Comparison of ENCODE assay signal across 20 mouse cellular contexts in the genomic region with DNA sequence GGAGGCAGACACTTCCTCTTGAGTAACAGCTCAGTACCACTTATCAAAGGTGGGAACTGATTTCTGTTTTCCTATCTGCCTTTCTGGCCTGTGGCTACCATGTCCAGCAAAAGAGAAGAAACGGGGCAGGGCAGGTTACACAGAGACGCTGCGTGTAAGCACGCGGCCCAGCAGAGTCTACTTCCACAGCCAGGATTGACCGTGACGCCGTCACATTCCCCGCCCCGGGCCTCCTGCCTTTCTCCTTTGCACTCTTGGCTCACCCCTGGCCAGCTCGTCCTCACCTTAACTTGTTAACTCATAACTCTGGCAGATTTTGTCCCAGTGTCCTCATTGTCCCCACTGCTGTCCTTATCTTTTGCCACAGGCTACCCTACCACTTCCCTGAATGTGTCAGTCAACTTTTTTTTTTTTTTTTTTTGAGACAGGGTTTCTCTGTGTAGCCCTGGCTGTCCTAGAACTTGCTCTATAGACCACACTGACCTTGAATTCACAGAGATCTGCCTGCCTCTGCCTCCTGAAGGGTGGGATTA.
A peak's percentile ranks its signal among the peaks of the same experiment; 100 is the strongest.
DNase-seq lines count a peak whose midpoint lies in the region; ATAC-seq lines count a peak whose summit lies in the region.
"Had no signal": no experiment of that assay in that cellular context is flagged by ENCODE, and none has a peak within 500 bp of the region (broad histone marks: within the 10 kb centered on the region; RNA-seq: fewer than 3 reads in every experiment).

No protein-coding gene starts in this region.

- WGBS in hindbrain, embryonic 13.5 days, result 95% methylated on average over 11 of the region's 11 CpGs
- WGBS in hindbrain, embryonic 11.5 days, result 95% methylated on average over 11 of the region's 11 CpGs
- WGBS in midbrain, embryonic 13.5 days, result 94% methylated on average over 11 of the region's 11 CpGs
- 98% methylated on average over 11 of the region's 11 CpGs for WGBS in midbrain, embryonic 11.5 days
- 97% methylated on average over 11 of the region's 11 CpGs for WGBS in midbrain, embryonic 15.5 days
- WGBS in limb, embryonic 10.5 days, result 98% methylated on average over 11 of the region's 11 CpGs

- peak overlapping the region; percentile 98 for H3K27ac ChIP-seq in hindbrain, embryonic 13.5 days
- H3K27ac ChIP-seq in hindbrain, embryonic 11.5 days (ENCODE audit: low read depth, low read length), result no peak overlapping the region
- peak overlapping the region; percentile 99 for H3K27ac ChIP-seq in midbrain, embryonic 13.5 days
- H3K27ac ChIP-seq in midbrain, embryonic 11.5 days (ENCODE audit: low read depth, low read length), result no peak overlapping the region
- peak overlapping the region; percentile 97 for H3K27ac ChIP-seq in midbrain, embryonic 15.5 days
- no peak overlapping the region for H3K27ac ChIP-seq in limb, embryonic 10.5 days
- H3K27ac ChIP-seq: layer of hippocampus, adult 2 months had no signal

- peaks cover 43% of the 10 kb centered on the region for H3K4me1 ChIP-seq in hindbrain, embryonic 13.5 days (replicated peaks)
- peaks cover 5% of the 10 kb centered on the region; the same call in 1 of the 2 replicates for H3K4me1 ChIP-seq in hindbrain, embryonic 11.5 days (replicated peaks; ENCODE audit: control insufficient read depth, insufficient read depth, low read length)
- H3K4me1 ChIP-seq in midbrain, embryonic 13.5 days (replicated peaks), result peaks cover 44% of the 10 kb centered on the region
- H3K4me1 ChIP-seq in midbrain, embryonic 11.5 days (ENCODE audit: control insufficient read depth, insufficient read depth, low read length), result peaks cover 26% of the 10 kb centered on the region
- peaks cover 41% of the 10 kb centered on the region for H3K4me1 ChIP-seq in midbrain, embryonic 15.5 days
- H3K4me1 ChIP-seq in limb, embryonic 10.5 days, result peaks cover 21% of the 10 kb centered on the region

- no peak overlapping the region for H3K4me2 ChIP-seq in hindbrain, embryonic 13.5 days
- no peak overlapping the region for H3K4me2 ChIP-seq in hindbrain, embryonic 11.5 days (replicated peaks; ENCODE audit: low read depth, low read length)
- no peak overlapping the region for H3K4me2 ChIP-seq in midbrain, embryonic 13.5 days (replicated peaks)
- H3K4me2 ChIP-seq in midbrain, embryonic 11.5 days, result no peak overlapping the region
- no peak overlapping the region for H3K4me2 ChIP-seq in midbrain, embryonic 15.5 days
- H3K4me2 ChIP-seq: liver, embryonic 11.5 days had no signal

- peaks cover 50% of the 10 kb centered on the region for H3K36me3 ChIP-seq in hindbrain, embryonic 13.5 days
- no peaks in the 10 kb centered on the region for H3K36me3 ChIP-seq in hindbrain, embryonic 11.5 days (ENCODE audit: control insufficient read depth, insufficient read depth, low read length)
- peaks cover 43% of the 10 kb centered on the region for H3K36me3 ChIP-seq in midbrain, embryonic 13.5 days
- H3K36me3 ChIP-seq in midbrain, embryonic 11.5 days (ENCODE audit: control insufficient read depth, insufficient read depth, low read length), result no peaks in the 10 kb centered on the region
- peaks cover 9% of the 10 kb centered on the region; the same call in 1 of the 2 replicates for H3K36me3 ChIP-seq in midbrain, embryonic 15.5 days (replicated peaks)
- H3K36me3 ChIP-seq in limb, embryonic 10.5 days, result peaks cover 58% of the 10 kb centered on the region

- no peak for DNase-seq in hindbrain, embryonic 11.5 days (ENCODE audit: low spot score)
- DNase-seq in midbrain, embryonic 11.5 days (ENCODE audit: low spot score, missing footprints), result no peak
- DNase-seq in limb, embryonic 10.5 days (ENCODE audit: low spot score), result no peak
- DNase-seq: adrenal gland, adult 8-10 months; cerebellum, adult 11-12 months; cerebellum, postnatal 14 days; gastrocnemius, postnatal 36 days; kidney, postnatal 25 days; lung, adult 18-20 months; right cerebral cortex, adult 18-20 months; right cerebral cortex, postnatal 4 days; thymus, postnatal 14 days had no signal

- no peak for ATAC-seq in hindbrain, embryonic 13.5 days (ENCODE audit: low FRiP score)
- no peak for ATAC-seq in hindbrain, embryonic 11.5 days (ENCODE audit: low FRiP score)
- no peak for ATAC-seq in midbrain, embryonic 13.5 days
- no peak for ATAC-seq in midbrain, embryonic 11.5 days (ENCODE audit: low FRiP score)
- no peak for ATAC-seq in midbrain, embryonic 15.5 days (replicated peaks)
- ATAC-seq in erythroblast, adult 5-6 weeks (replicated peaks; ENCODE audit: low FRiP score, poor library complexity, severe bottlenecking), result no peak
- ATAC-seq: activated CD4-positive, CD25-positive, alpha-beta regulatory T cell, adult 4 months; intestine, postnatal 0 days had no signal

- H3K27me3 ChIP-seq in hindbrain, embryonic 13.5 days, result no peaks in the 10 kb centered on the region
- no peaks in the 10 kb centered on the region for H3K27me3 ChIP-seq in hindbrain, embryonic 11.5 days (ENCODE audit: control insufficient read depth, insufficient read depth, low read length)
- H3K27me3 ChIP-seq in midbrain, embryonic 13.5 days, result no peaks in the 10 kb centered on the region
- H3K27me3 ChIP-seq in midbrain, embryonic 11.5 days (ENCODE audit: control insufficient read depth, insufficient read depth, low read length), result no peaks in the 10 kb centered on the region
- no peaks in the 10 kb centered on the region for H3K27me3 ChIP-seq in midbrain, embryonic 15.5 days (replicated peaks)
- no peaks in the 10 kb centered on the region for H3K27me3 ChIP-seq in limb, embryonic 10.5 days (ENCODE audit: low read depth, poor library complexity, severe bottlenecking)

- H3K9ac ChIP-seq in hindbrain, embryonic 13.5 days, result no peak overlapping the region
- H3K9ac ChIP-seq in hindbrain, embryonic 11.5 days (ENCODE audit: low read depth, low read length), result no peak overlapping the region
- H3K9ac ChIP-seq in midbrain, embryonic 13.5 days (replicated peaks), result no peak overlapping the region
- no peak overlapping the region for H3K9ac ChIP-seq in midbrain, embryonic 11.5 days (ENCODE audit: low read length)
- H3K9ac ChIP-seq in midbrain, embryonic 15.5 days, result no peak overlapping the region

- no peak overlapping the region for H3K4me3 ChIP-seq in hindbrain, embryonic 13.5 days
- no peak overlapping the region for H3K4me3 ChIP-seq in hindbrain, embryonic 11.5 days (ENCODE audit: low read depth, low read length)
- no peak overlapping the region for H3K4me3 ChIP-seq in midbrain, embryonic 13.5 days (replicated peaks)
- no peak overlapping the region for H3K4me3 ChIP-seq in midbrain, embryonic 11.5 days (ENCODE audit: low read depth, low read length)
- no peak overlapping the region for H3K4me3 ChIP-seq in midbrain, embryonic 15.5 days
- H3K4me3 ChIP-seq in limb, embryonic 10.5 days, result no peak overlapping the region
- H3K4me3 ChIP-seq: layer of hippocampus, adult 2 months had no signal

- H3K9me3 ChIP-seq in hindbrain, embryonic 13.5 days, result no peaks in the 10 kb centered on the region
- no peaks in the 10 kb centered on the region for H3K9me3 ChIP-seq in hindbrain, embryonic 11.5 days (ENCODE audit: control insufficient read depth, low read length)
- no peaks in the 10 kb centered on the region for H3K9me3 ChIP-seq in midbrain, embryonic 13.5 days
- no peaks in the 10 kb centered on the region for H3K9me3 ChIP-seq in midbrain, embryonic 11.5 days (ENCODE audit: control insufficient read depth, low read length)
- H3K9me3 ChIP-seq in midbrain, embryonic 15.5 days, result no peaks in the 10 kb centered on the region
- H3K9me3 ChIP-seq in limb, embryonic 10.5 days (replicated peaks), result no peaks in the 10 kb centered on the region

Comparison
In these comparisons a context has a peak if more than half of its experiments do, and no peak if none do; other contexts are left out.
1. H3K27ac ChIP-seq: peak in hindbrain, embryonic 13.5 days (single experiment), midbrain, embryonic 13.5 days (single experiment) and midbrain, embryonic 15.5 days (single experiment); none in hindbrain, embryonic 11.5 days (single experiment), midbrain, embryonic 11.5 days (single experiment) and limb, embryonic 10.5 days (single experiment).